In the genomic region with DNA sequence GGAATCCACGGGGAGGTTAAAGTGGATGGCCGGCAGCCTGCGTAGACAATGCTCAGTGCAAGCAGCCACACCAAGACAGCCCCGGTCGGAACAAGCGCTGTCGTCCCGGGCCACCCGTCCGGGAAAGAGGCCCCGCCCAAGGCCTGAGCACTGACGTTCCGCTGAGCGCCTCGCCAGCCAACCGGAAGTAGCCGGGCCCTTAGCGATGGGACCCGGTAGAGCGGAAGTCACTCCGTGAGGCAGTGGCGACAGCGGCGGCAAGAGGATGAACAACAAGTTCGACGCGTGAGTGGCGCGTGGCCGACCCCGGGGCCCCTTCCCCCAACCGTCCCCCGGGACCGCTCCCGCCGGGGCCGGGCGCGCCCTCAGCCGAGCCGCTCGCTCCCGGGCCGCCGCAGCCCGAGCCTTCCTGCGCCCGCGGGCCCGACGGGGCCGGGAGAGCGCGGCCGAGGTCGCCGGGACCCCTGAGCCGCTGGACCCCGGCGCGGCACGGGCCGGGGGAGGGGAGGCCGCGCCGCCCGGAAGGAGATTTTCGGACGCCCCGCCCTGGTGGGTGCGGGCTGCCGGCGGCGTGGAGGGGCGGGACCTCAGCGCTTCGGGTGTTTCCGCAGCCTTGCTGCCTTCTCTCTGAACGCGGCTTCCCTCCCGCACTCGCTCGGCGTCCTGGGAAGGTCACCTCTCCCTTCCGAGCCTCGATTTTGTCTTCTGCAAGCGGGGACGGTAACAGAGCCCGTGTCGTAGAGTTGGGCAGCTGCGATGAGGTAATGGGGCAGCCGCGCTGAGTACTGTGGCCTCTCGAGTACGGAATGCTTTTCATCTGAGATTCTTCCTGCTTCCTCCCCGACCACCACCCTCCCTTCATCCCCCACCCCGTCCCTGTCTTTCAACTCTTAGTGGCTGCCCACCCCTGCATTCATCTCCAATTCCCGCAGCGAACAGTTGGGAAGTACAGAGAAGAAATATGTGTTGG, we compare ENCODE assay signal across 8 mouse cellular contexts. TPM values are rescaled to one million over a fixed set of nuclear protein-coding genes. Genes with fewer than 3 reads are reported as not detected.
DNase-seq lines count a peak whose midpoint lies in the region; ATAC-seq and TF ChIP-seq lines count a peak whose summit lies in the region.

Eif4e2 (plus strand) TSS at position 180 of the 970 bp plus-strand sequence.

- intact Hi-C loops in heart, postnatal 36 days (cut with DNase I), result no loop called here

- peak; percentile 90 for ATAC-seq in G1E (ENCODE audit: extremely low read depth, insufficient number of reproducible peaks, low FRiP score, poor library complexity, severe bottlenecking)
- peak; percentile 98 for ATAC-seq in forebrain, embryonic 16.5 days
- ATAC-seq in lung, embryonic 14.5 days (ENCODE audit: insufficient read depth), result peak; percentile 97

- H3K4me3 ChIP-seq in G1E (ENCODE audit: low read depth, low read length), result peak within 1 kb of the TSS; percentile 80
- peak within 1 kb of the TSS; percentile 85 for H3K4me3 ChIP-seq in forebrain, embryonic 16.5 days (replicated peaks; ENCODE audit: low read length)
- peak within 1 kb of the TSS; percentile 86 for H3K4me3 ChIP-seq in layer of hippocampus, adult 2 months
- peak within 1 kb of the TSS; percentile 81 for H3K4me3 ChIP-seq in lung, embryonic 14.5 days (ENCODE audit: low read depth, low read length)
- peak within 1 kb of the TSS; percentile 95 for H3K4me3 ChIP-seq in olfactory bulb, adult 2 months (ENCODE audit: insufficient read depth, low read depth, low read length)
- H3K4me3 ChIP-seq in thymus, adult 2 months (ENCODE audit: control insufficient read depth, insufficient read depth, low read length), result peak within 1 kb of the TSS; percentile 75

- no peaks in the 10 kb centered on the region for H3K9me3 ChIP-seq in G1E (replicated peaks)
- no peaks in the 10 kb centered on the region for H3K9me3 ChIP-seq in forebrain, embryonic 16.5 days (ENCODE audit: control insufficient read depth, low read length)
- no peaks in the 10 kb centered on the region for H3K9me3 ChIP-seq in lung, embryonic 14.5 days (ENCODE audit: low read depth, low read length)

- H3K27ac ChIP-seq in forebrain, embryonic 16.5 days (ENCODE audit: low read length), result peak within 1 kb of the TSS; percentile 96
- peak within 1 kb of the TSS; percentile 97 for H3K27ac ChIP-seq in layer of hippocampus, adult 2 months
- H3K27ac ChIP-seq in lung, embryonic 14.5 days (ENCODE audit: low read depth), result peak within 1 kb of the TSS; percentile 99
- peak within 1 kb of the TSS; percentile 78 for H3K27ac ChIP-seq in olfactory bulb, adult 2 months (ENCODE audit: insufficient read depth, low read depth, low read length)
- H3K27ac ChIP-seq in thymus, adult 2 months (ENCODE audit: control insufficient read depth, insufficient read depth, low read length), result peak within 1 kb of the TSS; percentile 67

- peaks cover 45% of the 10 kb centered on the region for H3K4me1 ChIP-seq in G1E (ENCODE audit: insufficient read depth, low read depth, low read length)
- peaks cover 35% of the 10 kb centered on the region for H3K4me1 ChIP-seq in forebrain, embryonic 16.5 days (replicated peaks; ENCODE audit: control insufficient read depth, insufficient read depth, low read length)
- H3K4me1 ChIP-seq in lung, embryonic 14.5 days (ENCODE audit: insufficient read depth), result peaks cover 9% of the 10 kb centered on the region; the same call in 1 of the 2 replicates
- peaks cover 5% of the 10 kb centered on the region; the same call in 1 of the 2 replicates for H3K4me1 ChIP-seq in olfactory bulb, adult 2 months (ENCODE audit: control insufficient read depth, insufficient read depth, low read length)
- H3K4me1 ChIP-seq in thymus, adult 2 months (replicated peaks; ENCODE audit: control insufficient read depth, insufficient read depth, low read length), result peaks cover 11% of the 10 kb centered on the region; the same call in 1 of the 2 replicates

- H3K27me3 ChIP-seq in G1E (ENCODE audit: insufficient read depth, low read length), result peaks cover 5% of the 10 kb centered on the region; the same call in 1 of the 2 replicates
- no peaks in the 10 kb centered on the region for H3K27me3 ChIP-seq in forebrain, embryonic 16.5 days (replicated peaks; ENCODE audit: control insufficient read depth, insufficient read depth, low read length)
- no peaks in the 10 kb centered on the region for H3K27me3 ChIP-seq in lung, embryonic 14.5 days (ENCODE audit: insufficient read depth, low read length)
- no peaks in the 10 kb centered on the region for H3K27me3 ChIP-seq in thymus, adult 2 months (ENCODE audit: control insufficient read depth, insufficient read depth, low read length)

- peak; percentile 98 for DNase-seq in G1E (ENCODE audit: low spot score)
- DNase-seq in cerebellum, adult 18-20 months, result peak; percentile 92 to 93
- peak; percentile 93 for DNase-seq in heart, postnatal 36 days
- DNase-seq in layer of hippocampus, adult 2 months (ENCODE audit: low spot score in 2 of 2), result peak; percentile 94
- DNase-seq in lung, embryonic 14.5 days, result peak; percentile 98
- DNase-seq in thymus, adult 2 months, result peak; percentile 91

- peaks cover 39% of the 10 kb centered on the region for H3K36me3 ChIP-seq in G1E (replicated peaks)
- H3K36me3 ChIP-seq in forebrain, embryonic 16.5 days (ENCODE audit: control insufficient read depth, insufficient read depth), result no peaks in the 10 kb centered on the region
- peaks cover 13% of the 10 kb centered on the region; the same call in 1 of the 2 replicates for H3K36me3 ChIP-seq in lung, embryonic 14.5 days (ENCODE audit: insufficient read depth)
- H3K36me3 ChIP-seq in thymus, adult 2 months (ENCODE audit: control insufficient read depth, insufficient read depth, low read length), result peaks cover under 1% of the 10 kb centered on the region

- peak within 1 kb of the TSS; percentile 56 for H3K4me2 ChIP-seq in forebrain, embryonic 16.5 days (ENCODE audit: low read length)
- H3K4me2 ChIP-seq in lung, embryonic 14.5 days, result peak within 1 kb of the TSS; percentile 74

- no peak; the same call in none of the 2 replicates for TF ChIP-seq POLR2A in olfactory bulb, adult 2 months (IDR thresholded peaks at IDR 0.05; ENCODE audit: insufficient read depth, low read depth, low read length)
- peak; percentile 60; the same call in 1 of the 2 replicates for TF ChIP-seq POLR2A in thymus, adult 2 months (IDR thresholded peaks at IDR 0.05; ENCODE audit: control insufficient read depth, extremely low read depth, insufficient read depth, low read length, poor library complexity)

- peak within 1 kb of the TSS; percentile 92 for H3K9ac ChIP-seq in forebrain, embryonic 16.5 days (replicated peaks; ENCODE audit: low read depth, low read length)
- peak within 1 kb of the TSS; percentile 96 for H3K9ac ChIP-seq in lung, embryonic 14.5 days

- no peak for TF ChIP-seq CTCF in G1E (IDR thresholded peaks at IDR 0.05; ENCODE audit: low read depth, low read length)
- peak; percentile 38 for TF ChIP-seq CTCF in layer of hippocampus, adult 2 months (conservative IDR thresholded peaks at IDR 0.05)
- TF ChIP-seq CTCF in lung, embryonic 14.5 days (IDR thresholded peaks at IDR 0.05; ENCODE audit: low read depth), result no peak
- TF ChIP-seq CTCF in olfactory bulb, adult 2 months (IDR thresholded peaks at IDR 0.05; ENCODE audit: insufficient read depth, low read depth, low read length), result no peak
- TF ChIP-seq CTCF in thymus, adult 2 months (IDR thresholded peaks at IDR 0.05; ENCODE audit: borderline replicate concordance, control insufficient read depth, extremely low read depth, insufficient read depth, low read length, poor library complexity), result 0 out of 2 replicates have a peak, but pooled peaks have one; percentile 26

- WGBS in forebrain, embryonic 16.5 days, result under 1% methylated on average over 89 of the region's 99 CpGs
- under 1% methylated on average over 81 of the region's 99 CpGs for WGBS in lung, embryonic 14.5 days
- under 1% methylated on average over 99 of the region's 99 CpGs for WGBS in olfactory bulb, adult 2 months
- WGBS in thymus, adult 2 months, result under 1% methylated on average over 99 of the region's 99 CpGs

RNA-seq across cellular contexts. Expression of gene Eif4e2, which starts in this region (rescaled TPM):
- total RNA-seq in G1E (2014; fragmentation: Nextera tagmentation) (104 and 117 TPM in 2 replicates), G1E (2017) (265 and 286 TPM in 2 replicates)
- 32.3 and 36.0 TPM in 2 replicates for polyA plus RNA-seq in G1E (2012)
- 88.1 and 93.6 TPM in 2 replicates for polyA plus RNA-seq in forebrain, embryonic 16.5 days (2015; fragmentation: Nextera tagmentation; extraction: Ambion mirVana)
- 10 to 100 TPM; 42.9 to 50.8 TPM for total RNA-seq in heart, postnatal 36 days (2021)
- total RNA-seq in layer of hippocampus, adult 2 months (2021), result 10 to 100 TPM; 55.6 to 55.8 TPM
- 160 and 164 TPM in 2 replicates for polyA plus RNA-seq in lung, embryonic 14.5 days (2014; fragmentation: Nextera tagmentation; extraction: Ambion mirVana)
- polyA plus RNA-seq in olfactory bulb, adult 2 months (2012; ENCODE audit: insufficient read depth, insufficient read length, low replicate concordance, missing spikeins), result not detected in 2 replicates
- polyA plus RNA-seq in thymus, adult 2 months (2012; rRNA removed), result 41.9 and 45.0 TPM in 2 replicates

Comparison
In these comparisons a context has a peak if more than half of its experiments do, and no peak if none do; other contexts are left out.
1. Peak in every context shown above with its lines: DNase-seq, ATAC-seq, H3K4me3 ChIP-seq and H3K27ac ChIP-seq.
2. CTCF ChIP-seq: peak in layer of hippocampus, adult 2 months (single experiment) and thymus, adult 2 months (single experiment); none in G1E (single experiment), lung, embryonic 14.5 days (single experiment) and olfactory bulb, adult 2 months (single experiment).